Mouse (Mus musculus): ENCODE data around the gene Cdkl1. TPM values are rescaled to one million over a fixed set of nuclear protein-coding genes. Genes with fewer than 3 reads are reported as not detected.

Gene Cdkl1
- total RNA-seq, 1 experiment from 2014 or later = 3.0 TPM

DNA sequence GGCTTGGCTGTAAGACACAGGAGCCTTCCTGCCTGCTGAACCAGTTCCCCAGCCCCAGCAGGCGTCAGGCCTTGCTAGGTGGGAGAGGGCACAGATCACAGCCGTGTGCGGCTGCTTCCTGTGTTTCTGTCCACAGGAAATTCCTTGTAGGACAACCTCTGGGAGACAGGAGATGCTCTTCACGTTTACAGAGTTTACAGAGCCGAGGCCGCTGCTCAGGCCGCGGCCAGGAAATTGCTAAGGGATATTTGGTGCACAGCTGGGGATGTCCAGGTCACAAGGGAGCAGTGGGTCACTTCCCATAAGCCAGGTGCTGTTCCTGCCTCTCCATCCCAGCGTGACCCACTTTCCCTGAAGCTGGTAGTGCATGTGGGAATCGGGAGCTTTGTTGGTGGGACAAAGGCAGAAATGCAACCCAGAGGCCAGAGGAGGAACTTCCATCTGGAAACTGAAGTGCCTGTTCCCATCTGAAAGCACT is 39.2 kb downstream of the Cdkl1 start:
- DNase-seq = peak; percentile 52

DNA sequence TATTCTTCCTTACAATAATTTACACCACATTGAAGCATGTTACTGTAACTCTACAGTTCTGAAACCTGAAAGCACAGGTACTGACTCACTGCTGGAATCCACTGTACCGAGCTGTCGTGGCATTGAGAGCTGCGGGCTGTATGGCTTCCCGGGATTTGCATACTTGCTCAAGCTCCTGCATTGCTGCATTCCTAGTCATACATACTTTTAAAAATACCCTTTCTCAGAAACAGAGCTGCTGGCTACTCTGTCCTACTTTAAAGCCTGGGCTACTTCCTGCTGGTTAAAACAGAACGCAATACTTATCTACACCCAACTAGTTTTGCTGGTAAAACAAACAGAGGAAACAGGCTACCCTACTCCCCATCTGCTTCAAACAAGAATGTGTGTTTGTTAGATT is 46.9 kb downstream of the Cdkl1 start:
- no peak for DNase-seq

DNA sequence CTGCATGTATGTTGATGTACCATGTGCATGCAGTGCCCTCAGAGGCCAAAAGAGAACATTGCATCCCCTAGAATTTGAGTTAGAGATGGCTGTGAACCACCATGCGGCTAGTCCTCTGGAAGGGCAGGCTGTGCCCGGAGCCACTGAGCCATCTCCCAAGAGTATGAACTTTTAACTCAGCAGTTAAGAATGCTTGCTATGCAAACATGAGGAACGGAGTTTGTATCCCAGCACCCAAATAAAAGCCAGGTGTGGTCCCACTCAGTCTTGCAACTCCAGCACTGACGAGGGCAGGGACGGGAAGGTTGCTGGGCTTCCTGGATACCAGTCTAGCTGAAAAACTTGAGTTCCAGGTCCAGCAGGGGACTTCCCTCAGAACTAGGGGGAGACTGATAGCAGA is 49.1 kb downstream of the Cdkl1 start:
- no peak for DNase-seq

DNA sequence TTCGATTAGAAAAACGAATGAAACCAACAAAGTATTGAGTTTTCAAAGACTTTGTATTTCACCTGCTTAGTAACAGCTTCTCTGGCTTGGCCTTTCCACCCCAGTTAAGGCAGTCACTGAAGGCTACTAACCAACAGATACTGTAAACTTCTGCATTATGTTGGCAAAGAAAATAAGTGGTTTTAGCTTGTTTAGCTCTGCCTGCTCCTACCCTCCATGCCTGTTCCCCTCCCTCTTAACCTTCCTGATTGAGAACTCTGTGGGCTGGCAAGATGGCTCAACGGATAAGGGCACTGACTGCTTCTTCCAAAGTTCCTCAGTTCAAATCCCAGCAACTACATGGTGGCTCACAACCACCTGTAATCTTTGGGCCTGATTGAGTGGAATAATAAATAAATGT is 57.1 kb downstream of the Cdkl1 start:
- DNase-seq = no peak

DNA sequence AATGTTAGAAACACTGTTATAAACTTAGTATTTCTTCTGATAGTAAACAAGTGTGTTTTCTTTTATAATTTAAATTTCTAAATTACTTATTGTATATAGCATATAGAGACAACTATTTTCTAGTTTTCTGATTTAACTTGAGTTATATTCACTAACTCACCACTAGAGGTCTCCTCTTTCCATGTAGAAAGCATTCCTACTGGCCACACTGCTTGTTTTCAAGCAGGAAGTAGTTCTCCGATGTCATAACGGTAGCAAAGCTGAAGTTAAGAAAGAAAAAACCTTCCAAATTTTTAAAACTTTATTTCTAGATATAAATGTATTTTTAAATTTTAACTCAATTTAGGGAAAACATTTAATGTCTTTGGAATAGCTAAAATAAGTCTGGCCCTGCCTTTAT is 57.5 kb downstream of the Cdkl1 start:
- no peak for DNase-seq

DNA sequence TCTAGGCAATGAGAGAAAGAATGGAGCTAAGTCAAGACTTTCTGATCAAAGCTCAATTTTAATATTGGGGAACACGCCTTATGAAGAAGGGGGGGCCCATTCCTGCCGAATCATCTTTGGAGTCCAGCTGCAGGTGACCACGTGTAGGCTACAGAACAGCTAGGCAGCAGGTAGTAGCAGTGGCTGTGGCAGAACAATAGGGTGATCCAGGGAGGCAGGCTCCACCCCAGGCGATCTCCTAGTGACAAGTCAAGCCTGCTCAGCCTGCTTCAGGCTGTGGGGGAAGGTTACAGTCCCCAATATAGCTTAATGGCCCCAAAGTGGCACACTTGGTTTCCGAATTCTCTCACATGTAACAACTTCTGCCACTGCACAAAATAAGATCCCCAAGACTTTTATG is 58.8 kb downstream of the Cdkl1 start:
- DNase-seq = no peak

DNA sequence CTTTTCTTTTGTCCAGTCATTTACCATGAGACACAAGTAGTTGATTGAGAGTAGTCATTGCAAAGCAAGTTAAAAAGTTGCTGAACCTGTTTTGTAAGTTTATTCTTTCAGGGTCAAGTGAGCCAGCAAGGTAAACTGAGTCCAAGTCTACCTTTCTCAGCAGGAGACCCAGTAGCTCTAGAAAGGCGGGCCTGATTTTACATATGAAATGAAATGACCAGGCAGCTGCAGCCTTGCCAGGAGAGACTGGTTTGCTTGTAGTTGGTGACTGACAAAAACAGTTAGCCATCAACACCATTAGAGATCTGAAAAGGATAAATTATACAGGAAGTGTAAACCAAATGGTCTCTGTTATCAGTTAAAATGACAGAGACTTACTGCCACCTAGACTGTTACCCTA is 60.8 kb downstream of the Cdkl1 start:
- no peak for DNase-seq

DNA sequence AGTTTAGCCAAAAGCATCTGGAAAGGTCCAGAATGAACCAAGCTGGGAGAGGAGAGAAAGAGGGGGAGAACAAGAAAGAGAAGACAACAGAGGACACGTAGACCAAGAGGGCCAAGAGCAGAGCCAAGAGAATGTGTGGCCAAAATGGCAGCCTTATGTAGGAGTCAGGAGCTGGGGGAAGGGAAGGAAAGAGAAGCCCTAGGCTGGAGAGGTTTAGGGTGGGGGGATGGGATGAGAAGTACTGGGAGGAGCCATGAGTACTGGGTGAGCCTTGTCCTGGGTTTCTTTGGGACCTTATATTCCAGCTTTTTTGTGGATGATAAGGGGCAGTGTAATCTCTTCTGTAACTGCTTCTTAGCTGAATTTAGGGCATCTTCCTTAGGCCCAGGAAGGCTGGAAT is 61.8 kb downstream of the Cdkl1 start:
- DNase-seq = no peak

DNA sequence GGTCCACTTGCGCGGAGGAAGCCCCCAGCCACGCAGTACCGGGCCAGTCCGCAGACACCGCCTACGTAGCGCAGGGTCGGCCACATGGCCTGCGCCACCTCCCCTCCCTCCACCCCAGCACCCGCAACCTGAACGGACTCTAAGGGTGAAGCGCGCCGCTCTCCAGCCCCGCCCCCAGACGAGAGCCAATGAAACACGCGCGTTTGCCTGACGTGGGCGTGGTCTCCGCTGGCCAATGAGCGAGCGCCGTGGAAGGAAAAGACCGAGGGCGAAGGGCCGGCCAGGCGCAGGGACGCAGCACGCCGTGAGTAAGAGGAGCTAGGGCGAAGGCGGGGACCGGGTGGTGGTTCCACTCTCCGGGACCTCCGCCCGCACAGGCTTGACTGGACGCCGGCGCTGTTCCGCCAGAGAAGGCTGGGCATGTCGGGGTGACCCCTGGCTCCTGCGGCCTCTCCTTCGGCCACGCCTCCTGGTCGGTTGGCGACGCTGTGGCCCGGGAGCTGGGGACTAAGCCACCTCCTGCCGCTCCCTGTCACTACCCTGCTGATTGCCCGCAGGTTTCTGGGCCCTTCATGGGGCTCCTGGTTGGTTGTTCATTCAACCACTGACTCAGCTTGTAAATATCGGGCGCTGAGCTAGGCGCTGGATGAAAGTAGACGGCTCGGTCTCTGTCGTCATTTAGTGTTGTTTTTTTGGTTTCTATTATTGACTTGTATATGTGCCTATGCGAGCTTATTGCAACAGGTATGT is 66.2 kb downstream of the Cdkl1 start, which contains the start of the genes L2hgdh and Atp5s:
Gene L2hgdh, minus strand, starts transcription at position 163 of the 750 bp plus-strand sequence.
Gene Atp5s, plus strand, starts transcription at position 240 of the 750 bp plus-strand sequence.
- DNase-seq = peak; percentile 99

DNA sequence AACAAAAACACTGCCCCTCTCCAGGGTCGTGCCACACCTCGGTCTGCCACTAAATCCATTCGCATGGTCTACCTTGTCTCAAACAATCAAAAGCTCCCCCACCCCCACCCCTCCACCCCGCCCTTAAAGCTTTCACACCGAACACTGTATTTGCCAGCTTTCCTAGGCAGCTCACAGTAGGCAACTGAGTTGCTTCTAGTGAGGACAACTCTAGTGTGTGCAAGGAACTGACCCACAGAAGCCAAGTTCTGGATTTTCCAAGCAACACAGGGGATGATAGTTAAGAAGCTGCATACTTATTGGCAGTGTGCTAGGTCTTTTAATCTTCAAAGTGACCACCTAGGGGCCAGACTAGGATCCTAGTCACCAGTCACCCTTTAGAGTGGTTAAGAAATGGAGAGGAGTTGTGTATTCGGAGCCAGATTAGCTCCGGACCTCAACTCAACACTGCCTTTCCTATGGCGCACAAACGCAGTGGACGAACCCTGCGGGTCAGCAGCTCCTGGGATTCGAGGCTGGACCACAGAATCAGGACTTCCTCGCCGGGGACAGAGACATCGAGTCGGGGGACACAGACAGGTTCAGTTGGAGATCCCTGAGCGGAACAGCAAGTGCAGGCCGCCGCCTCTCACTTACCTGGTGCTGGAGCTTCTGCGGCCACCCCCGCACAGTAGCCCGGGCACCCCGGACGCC is 66.9 kb downstream of the Cdkl1 start:
- no peak for DNase-seq

DNA sequence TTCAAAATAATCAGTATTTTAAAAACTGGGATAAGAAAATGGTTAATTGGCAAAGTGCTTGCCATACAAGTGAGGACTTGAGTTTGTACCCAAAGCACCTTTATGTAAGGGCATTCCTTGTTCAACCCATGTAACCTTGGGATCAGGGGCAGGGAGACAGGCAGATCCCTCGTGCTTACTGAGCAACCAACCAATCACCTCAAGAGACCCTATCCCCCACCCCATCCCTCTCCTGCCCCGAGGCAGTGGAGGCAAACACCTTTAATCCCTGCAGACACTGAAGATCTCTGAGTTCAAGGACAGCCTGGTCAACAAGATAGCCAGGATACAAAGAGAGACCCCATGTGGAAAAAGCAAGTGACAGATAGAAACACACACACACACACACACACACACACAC is 67.7 kb downstream of the Cdkl1 start:
- no peak for DNase-seq

DNA sequence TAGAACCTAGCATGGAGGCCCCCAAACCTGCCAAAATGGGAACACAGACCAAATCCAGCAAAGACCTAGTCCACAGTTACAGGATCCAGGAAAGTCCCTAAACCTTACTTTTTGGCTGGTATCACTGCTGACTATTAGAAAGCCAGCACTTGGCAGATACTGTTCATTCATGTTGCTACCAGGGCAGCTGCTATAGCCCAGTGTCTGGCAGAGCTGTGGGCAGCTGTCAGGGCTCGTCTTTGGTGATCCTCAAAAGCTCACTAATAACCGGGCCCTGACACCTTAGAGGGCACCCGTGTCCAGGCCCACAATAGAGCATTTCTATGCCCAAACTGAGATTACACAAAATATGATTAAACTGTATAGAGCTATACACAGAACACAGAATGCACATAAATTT is 68.2 kb downstream of the Cdkl1 start:
- DNase-seq = no peak

DNA sequence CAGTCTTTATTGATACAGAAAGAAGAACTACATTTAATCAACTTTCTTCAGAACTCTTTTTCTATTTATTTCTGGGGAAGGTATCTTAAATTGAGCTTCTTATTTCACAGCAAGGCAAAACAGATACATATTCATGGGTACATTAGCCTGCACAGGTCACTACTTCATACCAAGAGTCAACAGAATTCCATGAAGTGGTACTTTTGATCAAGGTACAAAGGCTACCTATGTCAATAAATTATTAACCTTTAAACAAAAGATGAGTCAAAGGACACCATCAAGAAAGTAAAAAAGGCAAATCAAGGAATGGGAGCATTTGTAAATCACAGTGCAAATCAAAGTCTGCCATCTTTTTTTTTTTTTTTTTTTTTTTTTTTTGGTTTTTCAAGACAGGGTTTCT is 77.4 kb downstream of the Cdkl1 start:
- no peak for DNase-seq

DNA sequence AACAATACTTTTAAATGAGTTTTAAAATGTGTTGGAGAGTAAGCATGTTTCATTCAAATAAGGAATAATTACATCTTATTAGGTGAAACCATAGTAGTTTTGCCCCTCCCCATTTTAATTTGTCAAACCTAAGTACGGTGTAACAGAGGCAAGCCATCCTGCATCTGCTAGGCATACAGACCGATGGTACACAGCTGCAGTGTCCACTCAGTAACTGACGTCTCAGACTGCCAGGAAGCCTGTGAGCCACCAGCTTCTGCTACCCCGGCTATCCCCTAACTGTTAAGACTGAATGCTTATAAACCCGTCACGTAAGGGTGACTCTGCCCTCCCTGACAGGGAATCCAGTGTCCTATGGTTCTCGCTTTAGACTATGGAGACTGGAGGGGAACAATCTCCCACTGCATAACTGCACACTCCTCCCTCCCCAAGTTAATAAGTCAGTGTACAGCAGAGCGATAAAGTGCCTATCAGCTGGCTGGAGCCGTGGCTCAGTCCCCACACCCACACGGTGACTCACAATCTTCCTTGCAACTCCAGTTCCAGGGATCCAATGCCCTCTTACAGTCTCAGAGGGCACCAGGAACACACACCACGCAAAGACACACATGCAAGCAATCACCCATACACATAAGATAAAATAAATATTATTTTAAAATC is 86.1 kb downstream of the Cdkl1 start:
- DNase-seq = no peak

DNA sequence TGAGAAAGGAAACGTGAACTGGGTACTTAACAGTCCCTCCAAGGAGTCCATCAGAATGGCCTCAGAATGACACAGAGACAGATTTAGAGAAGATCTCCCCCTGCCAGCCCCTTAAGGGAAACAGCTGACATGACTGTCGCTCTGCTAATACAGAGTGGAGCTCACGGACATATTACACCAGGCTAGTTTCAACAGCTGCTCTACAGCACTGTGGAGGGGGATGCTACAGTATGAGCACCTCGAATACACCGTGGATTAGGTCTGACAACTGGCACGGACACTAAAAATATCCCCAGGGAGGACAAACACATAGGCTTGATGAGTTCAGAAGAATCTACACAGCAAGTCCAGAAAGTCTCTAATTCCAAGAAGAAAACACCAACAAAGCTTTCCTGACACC is 92.7 kb downstream of the Cdkl1 start:
- no peak for DNase-seq

Small RNAs within 50 kb of the gene (microRNA-seq; reads per million reads assigned to microRNA genes)
- 0 reads per million in 2 experiments for gene Mir681

Other genes with a start within 250 kb of the Cdkl1 start
- gene Vcpkmt, start 208.2 kb downstream of the Cdkl1 start, total RNA-seq (2021) = 8.9 and 12.5 TPM in 2 replicates
- 35.8 and 36.9 TPM in 2 replicates for gene Sos2, start 109.4 kb downstream of the Cdkl1 start, total RNA-seq (2021)
- 21.6 and 28.3 TPM in 2 replicates for gene L2hgdh, start 66.4 kb downstream of the Cdkl1 start, total RNA-seq (2021)
- 13.9 and 20.8 TPM in 2 replicates for gene Atp5s, start 66.3 kb downstream of the Cdkl1 start, total RNA-seq (2021)
- 5.4 and 11.5 TPM in 2 replicates for gene Atl1, start 101.3 kb upstream of the Cdkl1 start, total RNA-seq (2021)
- gene Map4k5, start 101.9 kb upstream of the Cdkl1 start, total RNA-seq (2021) = 31.4 and 34.4 TPM in 2 replicates
- 45.7 and 49.3 TPM in 2 replicates for gene Sav1, start 195.7 kb upstream of the Cdkl1 start, total RNA-seq (2021)

Data from adrenal gland, postnatal 14 days (tissue).